Mouse (Mus musculus): ENCODE results near the gene Slc34a2. TPM values are rescaled to one million over a fixed set of nuclear protein-coding genes. Genes with fewer than 3 reads are reported as not detected.

The Slc34a2 gene
- not detected for polyA plus RNA-seq (2017; shearing (Covaris generic))

DNA sequence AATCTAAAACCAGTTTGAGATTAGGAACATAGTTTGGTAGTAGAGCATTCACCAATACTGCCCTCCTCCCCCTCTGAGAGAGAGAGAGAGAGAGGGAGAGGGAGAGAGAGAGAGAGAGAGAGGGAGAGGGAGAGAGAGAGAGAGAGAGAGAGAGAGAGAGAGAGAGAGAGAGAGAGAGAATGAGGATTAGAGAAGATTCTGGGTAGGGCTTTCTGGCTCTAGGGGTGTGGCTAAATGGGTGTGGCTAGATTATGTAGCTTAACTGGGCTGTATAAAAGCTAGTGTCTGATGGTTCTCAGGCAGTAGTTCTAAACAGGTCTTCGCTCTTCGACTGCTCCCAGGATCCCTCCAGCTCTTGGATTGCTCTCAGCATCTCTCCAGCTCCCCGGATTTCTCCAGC lies at the start of gene Slc34a2:
Gene Slc34a2, plus strand, starts transcription at position 301 of the 400 bp plus-strand sequence.

Other genes with a start within 250 kb of the Slc34a2 start
- gene Anapc4, start 204.1 kb upstream of the Slc34a2 start, polyA plus RNA-seq (2017; shearing (Covaris generic)): 75.7 TPM
- not detected for gene Sel1l3, start 175.8 kb downstream of the Slc34a2 start, polyA plus RNA-seq (2017; shearing (Covaris generic))
- 97.0 TPM for gene Smim20, start 229.0 kb downstream of the Slc34a2 start, polyA plus RNA-seq (2017; shearing (Covaris generic))